Mouse (Mus musculus): ENCODE measurements around the gene Ifna7.

The Ifna7 gene

DNA sequence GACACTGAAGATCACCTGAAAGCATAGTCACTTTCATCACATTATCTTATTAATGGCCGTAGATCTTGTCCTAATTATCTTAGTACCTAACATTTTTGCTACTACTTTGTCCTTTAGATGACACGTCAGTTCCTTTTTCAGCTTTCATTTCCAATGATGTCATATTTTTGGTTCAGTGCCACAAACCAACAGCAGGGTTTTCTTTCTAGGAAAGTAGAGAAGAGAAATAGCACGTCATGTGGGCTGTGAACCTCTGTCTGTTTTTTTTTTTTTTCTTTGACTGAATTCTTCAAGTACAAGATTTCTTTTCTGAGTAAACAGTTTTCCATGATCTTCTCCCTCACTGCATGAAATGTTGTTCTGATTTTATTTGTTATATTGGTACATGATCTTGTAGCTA is 24.0 kb downstream of the Ifna7 start:
- DNase-seq (ENCODE audit: low spot score in 2 of 2) = no peak

GRCm38 (mm10) chr4:88841438-88841911 is 25.4 kb downstream of the Ifna7 start, which contains the start of gene Ifna4:
Ifna4 (plus strand) TSS chr4:88841861.
- DNase-seq (ENCODE audit: low spot score in 2 of 2) = no peak

GRCm38 (mm10) chr4:88845334-88845733 is 29.3 kb downstream of the Ifna7 start:
- no peak for DNase-seq (ENCODE audit: low spot score in 2 of 2)

GRCm38 (mm10) chr4:88849698-88850097 is 33.7 kb downstream of the Ifna7 start, which contains the start of gene Ifna1:
Ifna1 (plus strand) TSS chr4:88850087.
- DNase-seq (ENCODE audit: low spot score in 2 of 2) = no peak

DNA sequence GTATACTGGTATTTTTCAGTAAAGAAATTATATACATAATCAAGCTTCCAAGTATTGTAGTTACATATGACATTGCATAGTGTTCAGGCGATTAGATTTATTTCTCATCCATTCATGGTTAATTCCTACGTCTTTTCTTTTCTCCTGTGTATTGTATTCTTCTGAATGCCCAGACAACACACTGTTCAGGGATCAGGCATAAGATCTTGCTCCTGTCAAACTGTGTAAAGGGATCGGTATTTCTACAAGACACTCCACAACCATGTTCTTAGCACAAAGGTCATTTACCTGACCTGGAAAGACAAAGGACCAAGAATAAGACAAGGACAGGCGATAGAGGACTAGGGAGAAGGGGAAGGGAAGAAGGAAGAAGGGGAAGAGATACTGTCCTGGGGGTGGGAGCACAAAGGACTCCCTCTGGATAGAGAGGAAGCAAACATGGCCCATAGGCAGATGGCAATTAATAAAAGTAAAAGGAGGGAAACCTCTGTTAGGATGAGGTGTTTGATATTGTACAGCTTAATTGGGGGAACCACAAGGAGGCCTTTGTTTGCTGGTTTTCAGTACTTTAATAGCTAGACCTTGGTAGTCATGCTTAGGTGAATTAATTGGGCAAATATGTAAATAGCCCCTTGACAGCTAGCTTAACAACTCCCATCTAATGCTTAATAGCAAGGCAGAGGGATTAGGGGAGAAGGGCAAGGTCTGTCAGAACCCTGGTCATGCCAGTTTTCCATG is 35.2 kb downstream of the Ifna7 start:
- DNase-seq (ENCODE audit: low spot score in 2 of 2) = no peak

DNA sequence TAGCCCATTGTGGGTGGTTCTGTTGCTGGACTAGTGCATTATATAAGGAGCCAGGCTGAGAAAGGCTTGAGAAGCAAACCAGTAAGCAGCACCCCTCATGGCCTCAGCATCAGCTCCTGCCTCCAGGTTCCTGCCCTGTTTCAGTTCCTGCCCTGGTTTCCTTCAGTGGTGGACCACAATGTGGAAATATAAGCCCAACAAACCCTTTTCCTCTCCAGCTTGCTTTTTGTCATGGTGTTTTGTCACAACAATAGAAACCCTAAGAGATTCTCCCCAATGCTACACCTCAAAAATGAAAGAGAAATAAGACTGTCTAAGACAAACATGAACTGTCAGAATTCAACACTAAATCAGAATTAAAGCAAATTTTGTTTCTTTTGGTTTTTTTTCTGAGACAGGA is 43.2 kb downstream of the Ifna7 start:
- no peak for DNase-seq (ENCODE audit: low spot score in 2 of 2)

GRCm38 (mm10) chr4:88863309-88863708 is 47.3 kb downstream of the Ifna7 start:
- no peak for DNase-seq (ENCODE audit: low spot score in 2 of 2)

- DNase-seq (ENCODE audit: low spot score in 2 of 2) = peak in 1 of 2 experiments; percentile 58
These were observed 48.6 kb downstream of the Ifna7 start for GRCm38 (mm10) chr4:88864599-88864998.

DNA sequence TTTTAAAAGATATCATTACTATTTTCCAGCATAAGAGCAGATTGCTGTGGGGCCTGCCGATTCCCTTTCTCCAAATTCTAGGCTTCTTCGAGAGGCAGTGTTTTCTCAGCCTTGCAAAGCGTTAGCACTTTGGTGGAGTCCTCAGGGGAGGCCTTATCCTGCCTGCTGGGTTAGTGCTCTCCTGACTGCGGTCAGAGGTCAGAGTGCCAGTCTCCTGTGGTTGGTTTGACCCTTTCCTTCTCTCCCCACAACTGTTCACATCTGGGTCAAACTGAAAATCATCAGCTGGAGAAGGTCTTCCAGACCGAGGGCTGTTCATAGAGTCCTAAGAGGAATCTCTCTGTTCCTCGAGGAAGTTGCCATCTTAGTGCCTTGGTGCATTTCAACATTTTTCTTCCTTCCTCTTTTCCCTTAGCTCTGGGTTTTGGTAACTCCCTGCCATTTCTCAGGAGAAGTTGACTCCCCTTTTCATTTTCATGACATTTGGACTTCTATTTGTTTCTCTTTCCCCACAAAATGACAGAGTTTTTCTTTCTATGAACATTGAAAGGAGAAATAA is 49.1 kb downstream of the Ifna7 start:
- DNase-seq (ENCODE audit: low spot score in 2 of 2) = no peak

Data from spleen, postnatal 10 days (tissue).